Mouse (Mus musculus) adrenal gland, adult 18-20 months (tissue): ENCODE measurements around the gene Sgms1. TPM values are rescaled to one million over a fixed set of nuclear protein-coding genes. Genes with fewer than 3 reads are reported as not detected.
"Not testable (repeated sequence)": the region's sequence is repeated elsewhere in the genome, so short reads cannot be mapped to it uniquely, and the experiment has no call there.

Experiments used
- DNase-seq, 2 experiments: peaks; one replicate each; pipeline ENCODE4 v3.0.0; 2021 to 2022; ENCODE audit warnings: low spot score in 2 of 2
- total RNA-seq, 2 experiments: library from RNA; stranded (reverse); gene quantifications; 1 replicate in 1 of 2; 2 replicates in 1 of 2; pipeline ENCODE4 v1.2.3; 2021

Gene Sgms1
- total RNA-seq, 2 experiments from 2014 or later = 65.1 to 85.4 TPM

GRCm38 (mm10) chr19:32358699-32359517, 30.6 kb downstream of the Sgms1 start:
- no peak for DNase-seq

GRCm38 (mm10) chr19:32358011-32358410, 31.5 kb downstream of the Sgms1 start:
- not testable (repeated sequence) for DNase-seq

DNA sequence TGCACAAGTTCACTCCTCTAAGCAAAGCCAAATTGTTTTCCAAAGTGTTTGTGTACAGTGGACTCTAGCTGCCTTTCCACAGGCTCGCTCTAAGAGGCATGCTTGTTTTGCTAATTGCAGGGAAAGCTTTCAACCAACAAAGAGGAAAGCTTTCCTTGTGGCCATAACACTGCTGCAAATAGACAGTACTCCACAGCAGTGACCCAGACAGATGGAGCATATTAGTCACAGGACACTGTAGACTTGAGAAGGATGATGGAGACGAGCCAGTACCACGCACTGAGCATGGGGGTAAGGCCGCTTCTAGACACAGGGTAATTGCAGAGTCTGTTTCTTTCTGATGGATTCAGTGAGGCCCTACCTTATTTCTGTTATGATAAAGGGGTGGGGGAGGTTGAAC, 33.3 kb downstream of the Sgms1 start:
- no peak for DNase-seq

DNA sequence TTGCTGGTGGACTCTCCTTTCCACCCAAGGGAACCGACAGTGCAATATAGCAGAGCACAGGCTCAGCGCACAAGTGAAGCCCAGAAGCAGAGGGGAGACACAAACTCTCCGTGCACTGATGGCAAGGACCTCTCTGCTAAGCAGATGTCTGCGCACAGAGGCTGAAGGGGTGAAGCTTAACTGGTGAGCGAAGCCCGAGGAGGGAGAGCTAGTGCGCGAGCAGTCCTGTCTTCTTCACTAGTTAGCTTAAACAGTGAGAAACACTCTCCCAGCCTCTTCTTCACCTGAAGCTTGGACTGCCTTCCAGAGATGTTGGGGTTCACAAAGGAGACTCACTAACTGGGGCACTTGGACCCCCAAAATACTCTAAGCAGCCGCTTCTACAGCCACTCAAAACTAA, 36.1 kb downstream of the Sgms1 start:
- no peak for DNase-seq

DNA sequence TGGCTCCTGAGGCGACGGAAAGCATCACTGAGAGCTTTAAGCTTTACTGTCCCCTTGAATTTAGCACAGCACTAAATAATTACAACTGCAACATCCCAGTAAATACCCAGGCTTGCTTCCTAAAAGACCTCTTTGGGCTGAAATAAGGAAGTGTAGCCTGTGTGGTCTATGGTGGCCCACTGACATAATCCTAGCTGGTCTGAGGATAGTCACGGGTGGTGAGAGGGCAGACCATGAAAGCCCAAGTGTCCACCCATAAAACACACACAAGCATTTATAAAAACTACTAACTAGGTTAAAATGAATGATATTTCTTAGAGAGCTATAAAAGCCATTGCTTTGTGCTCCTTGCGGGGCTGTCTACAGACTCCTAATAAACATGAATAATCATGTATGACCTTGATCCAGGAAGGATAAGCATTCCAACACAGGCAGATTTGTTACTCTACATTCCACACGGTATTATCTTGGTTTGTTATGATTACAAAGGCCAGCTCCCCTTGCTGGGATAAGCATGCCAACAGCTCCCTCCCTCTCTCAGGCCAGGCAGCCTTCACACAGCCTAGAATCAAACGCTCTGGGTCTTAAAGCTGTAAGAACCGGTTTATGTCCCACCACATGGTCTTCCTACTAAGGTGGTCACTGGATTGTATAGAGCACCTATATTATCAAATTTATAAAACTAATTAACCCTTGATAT, 40.4 kb downstream of the Sgms1 start:
- DNase-seq = no peak

DNA sequence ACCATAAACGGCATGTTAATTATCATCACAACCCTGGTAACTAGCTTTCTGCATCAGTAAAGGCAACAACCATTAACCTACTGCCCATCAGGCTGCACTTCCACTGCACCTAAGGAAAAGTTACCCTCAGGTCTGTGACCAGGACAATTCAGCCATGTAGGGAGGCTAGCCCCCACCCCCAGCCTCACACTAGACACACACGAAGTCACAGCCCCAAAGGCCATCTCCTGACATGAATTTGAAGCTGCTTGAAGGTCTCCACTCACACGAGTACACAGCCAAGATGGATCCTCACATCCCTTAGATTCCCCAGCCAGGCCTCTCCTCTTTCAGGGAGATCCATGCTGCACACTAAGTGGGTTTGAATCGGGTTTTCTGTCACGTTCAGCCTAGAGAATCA, 42.0 kb downstream of the Sgms1 start:
- no peak for DNase-seq

DNA sequence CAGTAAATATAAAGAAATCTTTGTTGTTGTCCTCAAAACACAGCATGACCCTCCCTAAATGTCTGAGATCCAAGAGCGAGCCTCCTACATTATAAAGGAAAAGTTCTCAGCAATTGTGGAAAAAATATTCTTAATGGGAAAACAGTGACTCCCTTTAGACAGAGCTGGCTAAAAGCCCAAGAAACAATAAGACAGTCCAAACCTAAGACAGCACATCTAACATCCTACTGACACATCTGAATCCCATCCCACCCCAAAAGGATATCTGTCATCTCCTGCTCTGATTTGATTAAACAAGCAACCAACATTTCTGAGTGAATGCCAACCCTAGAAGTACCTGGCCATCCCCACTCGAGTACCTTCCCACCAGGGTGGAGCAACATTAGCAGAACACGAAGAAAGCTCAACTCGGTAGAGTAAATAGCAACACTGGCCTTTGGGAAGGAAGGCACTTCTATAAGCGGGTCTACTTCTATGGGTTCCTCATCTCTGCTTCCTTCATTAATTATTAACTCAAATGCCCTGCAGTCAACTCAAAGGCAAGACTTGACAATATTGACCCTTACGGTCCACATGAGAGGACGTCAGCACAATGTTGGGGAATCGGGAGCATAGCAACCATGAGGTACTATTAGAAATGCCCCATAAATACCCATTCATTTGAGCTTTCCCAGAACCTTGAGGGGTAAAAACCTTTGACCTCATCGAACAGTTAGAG, 42.7 kb downstream of the Sgms1 start:
- no peak for DNase-seq

GRCm38 (mm10) chr19:32346176-32346575, 43.3 kb downstream of the Sgms1 start:
- no peak for DNase-seq

DNA sequence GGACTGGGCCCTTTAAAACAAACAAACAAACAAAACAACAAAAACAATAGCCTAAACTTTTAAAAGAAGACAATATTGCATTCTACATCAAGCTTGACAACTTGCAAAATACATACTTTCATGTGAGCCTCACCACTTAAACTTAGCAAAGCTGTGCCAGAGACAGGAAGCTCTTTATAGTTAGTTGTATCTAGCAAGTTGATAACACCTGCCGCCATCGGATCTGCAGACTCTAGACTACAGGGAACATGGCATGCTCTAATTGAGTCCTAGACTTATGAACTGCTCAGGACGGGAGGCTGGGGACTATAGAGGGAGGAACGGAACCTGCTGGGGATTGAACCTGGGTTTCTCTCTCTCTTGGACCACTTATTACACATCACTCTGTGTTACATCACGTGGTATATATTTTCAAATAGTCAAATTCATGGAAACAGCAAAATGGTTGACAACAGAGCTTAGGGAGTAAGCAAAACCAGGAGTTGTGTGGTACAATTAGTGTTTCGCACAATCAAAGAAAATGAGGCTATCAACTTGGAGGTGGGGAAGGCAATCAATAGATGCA, 44.3 kb downstream of the Sgms1 start:
- no peak for DNase-seq

DNA sequence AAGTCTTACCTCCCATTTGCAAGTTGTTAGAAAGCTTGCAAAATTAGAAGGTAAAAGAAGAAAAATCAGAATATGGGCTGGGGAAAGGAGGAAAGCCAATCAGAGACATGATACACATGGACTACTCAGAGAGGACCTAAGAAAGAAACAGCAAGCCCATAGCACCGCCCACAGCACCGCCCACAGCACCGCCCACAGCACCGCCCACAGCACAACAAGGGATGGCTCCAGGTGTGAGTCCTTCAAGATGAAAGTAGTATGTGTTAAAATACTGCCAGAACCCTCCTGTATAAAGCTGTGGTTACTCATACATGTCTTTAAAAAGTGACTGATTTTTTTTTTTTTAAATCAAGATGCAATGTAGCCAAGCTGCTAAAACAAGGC, 44.8 kb downstream of the Sgms1 start:
- no peak for DNase-seq

DNA sequence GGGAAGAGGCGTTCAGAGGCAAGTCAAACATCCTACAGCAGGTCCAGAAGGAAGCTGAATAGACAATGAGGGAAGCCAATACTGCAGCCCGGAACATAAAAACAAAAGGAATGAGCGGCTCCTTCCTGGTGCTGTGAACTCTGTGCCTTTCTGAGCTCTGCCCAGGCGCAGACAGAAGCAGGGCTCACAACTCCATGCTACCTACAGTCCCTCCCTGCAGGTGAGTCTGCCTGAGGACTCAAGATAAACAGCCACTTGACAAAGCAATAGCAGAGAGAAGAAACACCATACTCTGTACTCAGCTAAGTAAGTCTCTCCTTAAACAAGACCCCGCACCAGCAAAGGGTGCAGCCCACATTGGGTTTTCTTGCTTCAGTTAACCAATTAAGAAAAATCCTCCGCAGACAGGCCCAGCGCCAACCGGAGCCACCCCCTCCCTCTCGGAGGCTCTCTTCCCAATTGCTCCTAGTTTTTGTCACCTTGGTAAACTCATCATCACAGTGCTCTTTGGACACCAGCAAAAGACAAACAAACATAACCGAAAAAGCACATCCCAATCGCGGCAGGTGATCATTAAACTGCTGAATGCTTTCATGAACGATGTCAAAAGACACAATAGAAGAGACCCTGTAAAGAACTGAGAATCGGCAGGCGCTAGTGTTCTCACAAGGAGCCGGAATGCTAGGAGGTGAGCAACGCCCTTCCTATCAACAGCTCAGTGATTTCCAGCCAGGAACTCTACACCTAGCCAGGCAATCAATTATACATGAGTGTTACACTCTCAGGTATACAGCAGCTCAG, 45.4 kb downstream of the Sgms1 start:
- no peak for DNase-seq

DNA sequence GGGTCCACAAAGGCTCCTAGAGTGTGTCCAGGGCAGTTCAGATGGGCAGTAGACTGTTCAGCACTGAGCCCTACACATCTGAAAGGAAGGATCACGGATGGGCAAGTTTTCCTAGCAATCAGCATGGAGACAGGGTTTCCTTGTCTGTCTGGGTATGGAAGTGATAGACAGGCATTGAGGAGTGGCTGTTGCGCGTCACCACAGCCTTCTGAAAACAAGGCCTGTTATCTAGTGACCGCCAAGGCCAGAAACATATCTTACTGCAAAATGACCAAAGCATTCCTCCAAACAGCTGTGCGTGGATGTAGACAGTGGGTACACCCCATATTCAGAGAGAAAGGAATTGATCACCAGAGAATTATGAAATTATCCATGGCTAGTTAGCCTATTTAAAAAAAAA, 47.1 kb downstream of the Sgms1 start:
- DNase-seq = no peak

- no peak for DNase-seq
Observed at GRCm38 (mm10) chr19:32341091-32341490, 48.4 kb downstream of the Sgms1 start.

- DNase-seq = no peak
Observed at GRCm38 (mm10) chr19:32340168-32340567, 49.3 kb downstream of the Sgms1 start.

GRCm38 (mm10) chr19:32337708-32338107, 51.8 kb downstream of the Sgms1 start:
- DNase-seq = no peak

GRCm38 (mm10) chr19:32334751-32335150, 54.8 kb downstream of the Sgms1 start:
- no peak for DNase-seq

DNA sequence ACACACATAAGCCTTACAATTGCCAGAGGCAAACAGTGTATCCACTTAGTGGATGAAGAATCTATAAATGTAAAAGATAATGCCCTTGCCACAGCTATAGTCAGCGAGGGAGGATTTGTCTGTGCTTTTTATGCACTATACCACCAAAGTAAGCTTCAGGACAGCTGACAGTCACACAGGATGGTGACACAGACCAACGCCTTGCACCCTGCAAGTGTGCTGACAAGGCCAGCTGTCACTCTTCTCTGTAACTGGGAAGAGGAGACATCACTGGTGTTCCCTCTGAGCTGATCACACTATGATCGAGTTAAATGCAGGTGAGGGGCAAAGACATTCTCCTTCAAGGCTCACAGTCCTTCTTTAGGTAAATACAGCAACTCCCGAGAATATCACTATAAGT, 56.0 kb downstream of the Sgms1 start:
- DNase-seq = no peak

DNA sequence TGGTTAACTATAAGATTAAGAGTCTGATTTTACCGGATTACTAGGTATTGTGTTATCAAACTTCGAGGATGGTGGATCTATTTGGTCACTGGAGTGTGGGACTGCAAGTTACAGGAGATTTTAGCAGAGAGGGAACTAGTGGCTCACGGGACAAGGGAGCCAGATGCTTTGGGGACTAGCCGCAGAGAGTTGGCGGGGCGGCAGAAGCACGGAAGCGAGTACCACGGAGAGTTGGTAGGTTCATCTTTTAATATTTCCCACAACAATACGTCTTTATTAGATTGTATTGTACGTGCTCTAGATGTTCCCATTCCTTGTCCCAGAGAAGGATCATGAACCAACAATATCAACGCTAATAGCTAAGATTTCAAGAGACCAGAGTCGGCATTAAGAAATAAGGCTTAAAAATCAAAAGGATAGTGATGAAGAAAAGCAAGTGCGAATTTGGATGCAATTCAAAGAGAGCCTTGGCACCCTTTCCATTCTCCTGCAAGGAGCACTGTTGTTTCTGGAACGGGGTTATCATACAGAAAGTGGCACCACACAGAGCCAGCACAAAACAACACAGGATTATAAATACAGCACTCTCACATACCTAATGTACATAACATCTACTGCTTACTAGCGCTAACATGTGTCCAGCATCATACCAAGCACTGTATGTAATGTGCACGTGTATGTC, 56.6 kb downstream of the Sgms1 start:
- no peak for DNase-seq

- no peak for DNase-seq
Observed at GRCm38 (mm10) chr19:32330231-32330630, 59.3 kb downstream of the Sgms1 start.

GRCm38 (mm10) chr19:32329511-32329910, 60.0 kb downstream of the Sgms1 start:
- DNase-seq = no peak
